Mouse (Mus musculus) B cell, adult 67 days (primary cell): ENCODE results near the gene 2010111I01Rik. TPM values are rescaled to one million over a fixed set of nuclear protein-coding genes. Genes with fewer than 3 reads are reported as not detected.

ENCODE experiments used
- total RNA-seq, 2 experiments: library from RNA; stranded (reverse); gene quantifications; 4 replicates each; pipeline ENCODE4 v1.2.4; 2023

Gene 2010111I01Rik
- 10 to 100 TPM; 35.3 to 44.0 TPM for total RNA-seq

GRCm38 (mm10) chr13:62964640-62965311 is at the start of gene 2010111I01Rik:
Gene 2010111I01Rik, plus strand, starts transcription at chr13:62964893.

Other genes with a start within 250 kb of the 2010111I01Rik start
- 10 to 100 TPM; 16.5 to 21.8 TPM for gene Platr25, start 204.2 kb upstream of the 2010111I01Rik start, total RNA-seq
- gene Gm5141, start 179.1 kb upstream of the 2010111I01Rik start, total RNA-seq: 1 to 10 TPM; 5.7 to 6.1 TPM
- not detected for gene Fbp2, start 106.5 kb upstream of the 2010111I01Rik start, total RNA-seq
- gene Fbp1, start 76.6 kb upstream of the 2010111I01Rik start, total RNA-seq: not detected